Mouse (Mus musculus): Measurements from ENCODE around the gene Doc2g. TPM values are rescaled to one million over a fixed set of nuclear protein-coding genes. Genes with fewer than 3 reads are reported as not detected.

Gene Doc2g
- polyA plus RNA-seq, 1 experiment from 2014 or later = 84.9 TPM

DNA sequence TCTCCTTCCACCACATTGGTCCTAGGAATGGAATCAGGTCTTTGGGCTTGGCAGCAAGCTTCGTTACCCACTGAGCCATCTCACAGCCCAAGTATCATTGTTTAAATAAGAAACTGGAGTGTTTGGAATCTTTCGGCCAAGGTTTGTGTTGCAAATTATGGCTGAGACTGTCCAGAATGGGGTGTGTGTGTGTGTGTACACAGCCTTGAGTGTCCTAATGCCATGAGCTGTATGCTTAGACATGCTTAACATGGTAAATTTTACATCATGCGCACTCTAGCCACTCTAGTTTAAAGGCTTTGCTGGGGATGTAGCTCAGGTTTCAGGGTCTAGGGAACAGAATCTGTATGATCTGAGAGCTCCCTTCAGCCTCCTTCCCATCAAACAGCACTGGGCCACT lies 7.6 kb upstream of the Doc2g start:
- H3K36me3 ChIP-seq (ENCODE audit: control insufficient read depth, insufficient read depth) = no peaks in the 10 kb centered on the region
- H3K4me3 ChIP-seq (ENCODE audit: low read length) = no peak overlapping the region
- no peak overlapping the region for H3K4me2 ChIP-seq (ENCODE audit: low read depth, low read length)
- H3K27ac ChIP-seq (ENCODE audit: low read length) = no peak overlapping the region
- no peaks in the 10 kb centered on the region for H3K9me3 ChIP-seq (replicated peaks; ENCODE audit: control insufficient read depth, low read length)
- peaks cover 5% of the 10 kb centered on the region for H3K4me1 ChIP-seq (ENCODE audit: control insufficient read depth, insufficient read depth, low read length)
- no peak for ATAC-seq (replicated peaks; ENCODE audit: extremely low read depth, insufficient read depth, low FRiP score)
- H3K27me3 ChIP-seq (ENCODE audit: control insufficient read depth, insufficient read depth, low read length) = peaks cover 5% of the 10 kb centered on the region; the same call in 1 of the 2 replicates
- no peak overlapping the region for H3K9ac ChIP-seq (ENCODE audit: low read length)
- WGBS = 82% methylated on average over 3 of the region's 3 CpGs

GRCm38 (mm10) chr19:3996106-3996505 lies 7.0 kb upstream of the Doc2g start:
- Histone ChIP-seq H3K36me3 (ENCODE audit: control insufficient read depth, insufficient read depth) (no peaks in the 10 kb centered on the region), H3K27ac (ENCODE audit: low read length) (no peak overlapping the region), H3K27me3 (ENCODE audit: control insufficient read depth, insufficient read depth, low read length) (peaks cover 5% of the 10 kb centered on the region; the same call in 1 of the 2 replicates), H3K4me2 (ENCODE audit: low read depth, low read length) (no peak overlapping the region), H3K4me3 (ENCODE audit: low read length) (no peak overlapping the region), H3K9ac (ENCODE audit: low read length) (no peak overlapping the region), H3K4me1 (ENCODE audit: control insufficient read depth, insufficient read depth, low read length) (peaks cover 9% of the 10 kb centered on the region), H3K9me3 (replicated peaks; ENCODE audit: control insufficient read depth, low read length) (no peaks in the 10 kb centered on the region)
- WGBS = 62% methylated on average over 7 of the region's 7 CpGs
- ATAC-seq (replicated peaks; ENCODE audit: extremely low read depth, insufficient read depth, low FRiP score) = no peak

- WGBS = 88% methylated on average over 8 of the region's 8 CpGs
- no peaks in the 10 kb centered on the region for H3K9me3 ChIP-seq (replicated peaks; ENCODE audit: control insufficient read depth, low read length)
- no peak for ATAC-seq (replicated peaks; ENCODE audit: extremely low read depth, insufficient read depth, low FRiP score)
- peaks cover 15% of the 10 kb centered on the region for H3K4me1 ChIP-seq (ENCODE audit: control insufficient read depth, insufficient read depth, low read length)
- no peak overlapping the region for H3K4me3 ChIP-seq (ENCODE audit: low read length)
- H3K27me3 ChIP-seq (ENCODE audit: control insufficient read depth, insufficient read depth, low read length) = peaks cover 5% of the 10 kb centered on the region; the same call in 1 of the 2 replicates
- no peaks in the 10 kb centered on the region for H3K36me3 ChIP-seq (ENCODE audit: control insufficient read depth, insufficient read depth)
- H3K4me2 ChIP-seq (ENCODE audit: low read depth, low read length) = no peak overlapping the region
- H3K27ac ChIP-seq (ENCODE audit: low read length) = no peak overlapping the region
- no peak overlapping the region for H3K9ac ChIP-seq (ENCODE audit: low read length)
Measured at GRCm38 (mm10) chr19:3996747-3997146, 6.4 kb upstream of the Doc2g start.

GRCm38 (mm10) chr19:3997231-3997630 lies 5.9 kb upstream of the Doc2g start:
- no peak overlapping the region for H3K27ac ChIP-seq (ENCODE audit: low read length)
- 38% methylated on average over 8 of the region's 8 CpGs for WGBS

GRCm38 (mm10) chr19:3998335-3998734 lies 4.8 kb upstream of the Doc2g start:
- Histone ChIP-seq H3K4me3 (ENCODE audit: low read length) (no peak overlapping the region), H3K27me3 (ENCODE audit: control insufficient read depth, insufficient read depth, low read length) (no peaks in the 10 kb centered on the region), H3K9ac (ENCODE audit: low read length) (no peak overlapping the region), H3K4me1 (ENCODE audit: control insufficient read depth, insufficient read depth, low read length) (peaks cover 29% of the 10 kb centered on the region), H3K4me2 (ENCODE audit: low read depth, low read length) (no peak overlapping the region), H3K36me3 (ENCODE audit: control insufficient read depth, insufficient read depth) (no peaks in the 10 kb centered on the region), H3K27ac (ENCODE audit: low read length) (no peak overlapping the region), H3K9me3 (replicated peaks; ENCODE audit: control insufficient read depth, low read length) (no peaks in the 10 kb centered on the region)
- no peak for ATAC-seq (replicated peaks; ENCODE audit: extremely low read depth, insufficient read depth, low FRiP score)
- 73% methylated on average over 8 of the region's 8 CpGs for WGBS

More at GRCm38 (mm10) chr19:3997231-3997630, 5.9 kb upstream of the Doc2g start:
- no peaks in the 10 kb centered on the region for H3K9me3 ChIP-seq (replicated peaks; ENCODE audit: control insufficient read depth, low read length)
- H3K9ac ChIP-seq (ENCODE audit: low read length) = no peak overlapping the region
- peaks cover 2% of the 10 kb centered on the region; the same call in 1 of the 2 replicates for H3K27me3 ChIP-seq (ENCODE audit: control insufficient read depth, insufficient read depth, low read length)
- no peak for ATAC-seq (replicated peaks; ENCODE audit: extremely low read depth, insufficient read depth, low FRiP score)
- H3K4me2 ChIP-seq (ENCODE audit: low read depth, low read length) = no peak overlapping the region
- peaks cover 20% of the 10 kb centered on the region for H3K4me1 ChIP-seq (ENCODE audit: control insufficient read depth, insufficient read depth, low read length)
- no peaks in the 10 kb centered on the region for H3K36me3 ChIP-seq (ENCODE audit: control insufficient read depth, insufficient read depth)
- no peak overlapping the region for H3K4me3 ChIP-seq (ENCODE audit: low read length)

GRCm38 (mm10) chr19:3999121-3999730 lies 3.9 kb upstream of the Doc2g start:
- peak overlapping the region; percentile 96 for H3K4me2 ChIP-seq (ENCODE audit: low read depth, low read length)
- no peaks in the 10 kb centered on the region for H3K36me3 ChIP-seq (ENCODE audit: control insufficient read depth, insufficient read depth)
- no peak overlapping the region for H3K27ac ChIP-seq (ENCODE audit: low read length)
- H3K9ac ChIP-seq (ENCODE audit: low read length) = peak overlapping the region; percentile 96
- WGBS = 81% methylated on average over 9 of the region's 9 CpGs
- H3K27me3 ChIP-seq (ENCODE audit: control insufficient read depth, insufficient read depth, low read length) = no peaks in the 10 kb centered on the region
- peaks cover 37% of the 10 kb centered on the region for H3K4me1 ChIP-seq (ENCODE audit: control insufficient read depth, insufficient read depth, low read length)
- no peak for ATAC-seq (replicated peaks; ENCODE audit: extremely low read depth, insufficient read depth, low FRiP score)
- H3K9me3 ChIP-seq (replicated peaks; ENCODE audit: control insufficient read depth, low read length) = no peaks in the 10 kb centered on the region
- H3K4me3 ChIP-seq (ENCODE audit: low read length) = peak overlapping the region; percentile 88; the same call in 1 of the 2 replicates

DNA sequence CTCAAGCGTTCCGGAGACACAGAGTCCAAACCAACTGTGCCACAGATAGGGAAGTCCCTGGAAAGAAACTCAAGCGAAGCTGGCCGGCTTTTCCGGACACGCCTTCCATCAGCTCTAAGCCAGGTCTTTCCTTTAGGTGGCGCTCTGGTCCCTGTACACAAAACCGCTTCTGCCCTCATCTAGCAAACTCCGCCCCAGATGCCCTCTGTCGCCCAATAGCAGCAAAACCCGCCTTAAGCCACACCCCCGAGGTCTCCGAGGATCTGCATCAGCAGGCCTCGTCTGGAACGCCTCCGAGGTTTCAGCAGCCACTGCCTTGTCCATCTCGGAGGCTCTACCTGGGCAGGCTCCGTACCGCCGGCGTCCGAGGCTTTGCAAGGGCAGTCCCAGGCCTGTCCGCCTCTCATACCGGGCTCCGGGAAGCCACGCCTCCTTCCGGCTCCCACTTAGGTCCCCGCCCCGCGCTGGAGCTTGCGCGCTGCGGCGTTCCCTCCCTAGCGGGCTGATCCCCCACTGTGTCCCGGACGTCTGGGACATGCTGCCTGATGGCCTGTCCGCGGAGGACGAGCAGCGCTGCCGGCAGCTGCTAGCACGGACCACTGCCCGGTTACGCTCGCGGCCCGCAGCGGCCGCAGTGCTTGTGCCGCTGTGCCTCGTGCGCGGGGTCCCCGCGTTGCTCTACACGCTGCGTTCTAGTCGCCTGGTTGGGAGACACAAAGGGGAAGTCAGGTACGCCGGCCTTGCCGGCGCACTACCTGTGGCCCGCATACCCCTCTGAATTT lies 2.8 kb upstream of the Doc2g start, which contains the start of the genes Nudt8 and Gm49405:
TSS of gene Nudt8 (plus strand) at position 462 of the 782 bp plus-strand sequence.
TSS of gene Gm49405 (plus strand) at position 508 of the 782 bp plus-strand sequence.
- peak within 1 kb of the TSS; percentile 99 for H3K27ac ChIP-seq (ENCODE audit: low read length)

GRCm38 (mm10) chr19:4000949-4001525 lies 2.1 kb upstream of the Doc2g start:
- Histone ChIP-seq H3K4me3 (ENCODE audit: low read length) (peak overlapping the region; percentile 88), H3K27ac (ENCODE audit: low read length) (peak overlapping the region; percentile 99), H3K27me3 (ENCODE audit: control insufficient read depth, insufficient read depth, low read length) (no peaks in the 10 kb centered on the region), H3K4me2 (ENCODE audit: low read depth, low read length) (peak overlapping the region; percentile 96), H3K9me3 (replicated peaks; ENCODE audit: control insufficient read depth, low read length) (no peaks in the 10 kb centered on the region), H3K4me1 (ENCODE audit: control insufficient read depth, insufficient read depth, low read length) (peaks cover 51% of the 10 kb centered on the region), H3K9ac (ENCODE audit: low read length) (peak overlapping the region; percentile 96), H3K36me3 (ENCODE audit: control insufficient read depth, insufficient read depth) (no peaks in the 10 kb centered on the region)
- WGBS = 18% methylated on average over 17 of the region's 17 CpGs
- no peak for ATAC-seq (replicated peaks; ENCODE audit: extremely low read depth, insufficient read depth, low FRiP score)

More for the DNA sequence above, 2.8 kb upstream of the Doc2g start, which contains the start of the genes Nudt8 and Gm49405:
- Histone ChIP-seq H3K27me3 (ENCODE audit: control insufficient read depth, insufficient read depth, low read length) (no peaks in the 10 kb centered on the region), H3K4me2 (ENCODE audit: low read depth, low read length) (peak within 1 kb of the TSS; percentile 96), H3K4me3 (ENCODE audit: low read length) (peak within 1 kb of the TSS; percentile 88), H3K36me3 (ENCODE audit: control insufficient read depth, insufficient read depth) (no peaks in the 10 kb centered on the region), H3K9ac (ENCODE audit: low read length) (peak within 1 kb of the TSS; percentile 96), H3K4me1 (ENCODE audit: control insufficient read depth, insufficient read depth, low read length) (peaks cover 48% of the 10 kb centered on the region), H3K9me3 (replicated peaks; ENCODE audit: control insufficient read depth, low read length) (no peaks in the 10 kb centered on the region)
- peak; percentile 87 for ATAC-seq (replicated peaks; ENCODE audit: extremely low read depth, insufficient read depth, low FRiP score)
- WGBS = under 1% methylated on average over 64 of the region's 64 CpGs
